Mouse (Mus musculus) adrenal gland, adult 10 weeks (tissue): ENCODE data around the gene Hnrnpa3. TPM values are rescaled to one million over a fixed set of nuclear protein-coding genes. Genes with fewer than 3 reads are reported as not detected.

Experiments used
- polyA plus RNA-seq: library from polyadenylated mRNA; stranded (reverse); fragments of 350-450 nt; fragmentation: Illumina TruSeq; extraction: RNeasy Lipid Tissue Mini Kit (QIAGEN cat#74804); gene quantifications from one replicate; pipeline ENCODE4 v1.2.3, GENCODE M21; 2014; ENCODE audit warnings: low read depth, low replicate concordance

Hnrnpa3 gene
- 1,274 TPM for polyA plus RNA-seq

DNA sequence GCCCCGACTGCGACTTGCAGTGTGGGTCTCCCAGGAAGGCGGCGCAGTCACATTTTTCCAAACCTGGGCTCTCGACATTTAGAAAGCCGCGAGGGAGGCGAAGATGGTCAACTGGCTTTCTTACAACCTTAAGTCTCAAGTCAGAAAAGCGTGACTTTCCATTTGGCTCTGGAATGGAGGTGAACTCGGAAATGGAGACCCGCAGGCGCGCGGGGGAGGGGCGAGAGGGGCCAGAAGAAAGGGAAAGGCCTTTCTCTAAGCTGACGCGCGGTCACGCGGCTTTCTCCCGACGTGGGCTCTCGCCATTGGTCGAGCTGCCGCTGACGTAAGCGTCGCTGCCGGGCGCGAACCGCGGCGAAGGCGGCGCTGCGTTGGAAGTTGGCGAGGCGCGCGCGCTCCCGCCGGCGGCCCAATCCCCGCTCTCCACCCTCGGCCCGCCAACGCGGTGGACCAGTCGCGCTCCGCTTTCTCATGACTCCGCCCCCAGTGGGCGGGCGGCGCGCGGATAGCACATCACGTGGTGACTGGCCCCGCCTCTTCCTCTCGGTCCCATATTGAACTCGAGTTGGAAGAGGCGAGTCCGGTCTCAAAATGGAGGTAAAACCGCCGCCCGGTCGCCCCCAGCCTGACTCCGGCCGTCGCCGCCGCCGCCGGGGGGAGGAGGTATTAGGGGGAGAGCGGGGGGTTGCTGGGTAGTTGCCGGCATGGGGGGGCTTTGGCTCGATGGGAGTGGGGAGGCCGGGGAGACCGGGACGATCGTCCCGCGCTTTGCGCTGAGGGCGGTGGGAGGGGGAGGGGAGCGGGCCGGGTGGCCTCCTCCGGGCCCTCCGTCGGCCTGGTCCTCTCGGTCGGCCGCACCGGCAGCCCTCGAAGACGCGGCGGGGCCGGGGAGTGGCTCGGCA lies at the start of gene Hnrnpa3:
Gene Hnrnpa3 (plus strand): TSS at position 535 of the 902 bp plus-strand sequence.

DNA sequence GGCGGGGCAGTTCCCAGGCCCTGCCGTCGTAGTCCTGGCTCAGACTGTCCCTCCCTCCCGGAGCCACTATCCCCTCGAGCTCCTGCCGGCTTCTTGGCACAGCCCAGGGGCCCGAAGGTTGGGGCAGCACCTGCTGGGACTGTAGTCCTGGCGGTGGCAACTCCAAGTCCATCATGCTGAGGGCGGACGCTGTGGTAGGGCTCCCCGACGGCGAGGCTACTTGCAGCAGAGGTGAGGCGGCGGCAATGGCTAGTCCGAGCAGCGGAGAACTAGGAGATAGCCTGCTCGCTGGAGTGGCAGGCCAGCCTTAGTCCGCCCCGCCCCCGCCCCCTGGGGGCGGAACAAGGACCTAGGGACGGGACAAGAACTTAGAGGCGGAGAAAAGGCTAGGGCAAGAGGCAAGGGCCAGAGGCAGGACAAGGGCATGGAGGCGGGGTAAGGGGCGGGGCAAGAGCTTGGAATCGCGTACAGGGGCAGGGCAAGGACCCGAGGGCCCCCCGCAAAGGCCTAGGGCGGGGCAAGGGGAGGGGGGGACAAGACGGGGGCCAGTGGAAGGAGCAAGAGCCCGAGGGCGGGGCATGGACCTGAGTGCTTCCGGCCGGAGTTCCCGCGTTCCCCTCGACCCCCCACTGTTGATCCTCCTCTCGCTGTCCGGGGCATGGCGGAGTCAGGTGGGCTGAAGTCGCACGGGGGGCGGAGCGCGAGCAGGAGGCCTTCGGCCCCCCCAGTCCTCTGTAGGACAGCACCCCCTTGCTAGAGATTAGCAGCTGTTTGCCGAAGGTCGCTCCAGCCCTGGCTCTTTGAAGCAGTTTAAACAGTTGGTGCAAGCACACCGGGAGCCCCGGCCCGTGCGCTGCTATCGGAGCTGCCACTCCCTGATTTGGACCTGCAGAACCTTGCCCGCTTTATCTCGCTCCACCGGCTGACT lies 45.4 kb downstream of the Hnrnpa3 start, which contains the start of gene Nfe2l2:
Gene Nfe2l2 (minus strand): TSS at position 408 of the 928 bp plus-strand sequence.

Other genes with a start within 250 kb of the Hnrnpa3 start
- 201 TPM for gene Nfe2l2, start 45.4 kb downstream of the Hnrnpa3 start, polyA plus RNA-seq
- 84.6 TPM for gene Agps, start 172.9 kb downstream of the Hnrnpa3 start, polyA plus RNA-seq